Mouse (Mus musculus) forebrain, embryonic 14.5 days (tissue): ENCODE results near the gene Kif1b. TPM values are rescaled to one million over a fixed set of nuclear protein-coding genes. Genes with fewer than 3 reads are reported as not detected.

Experiments
- ATAC-seq: fragments of 200-750 bp; cut with Nextera tagmentation; 2 replicates; pipeline ENCODE4 v1.8.0; 2017; ENCODE audit warnings: mild to moderate bottlenecking, moderate library complexity
- DNase-seq: peaks from one replicate; pipeline ENCODE4 v3.0.0-alpha.2; 2015; ENCODE audit warnings: low spot score
- H3K27ac ChIP-seq: fragments of 300-500 bp; sonication (generic); 2 replicates; pipeline ENCODE4 v1.5.1; 2014; ENCODE audit warnings: low read depth, mild to moderate bottlenecking, control low read depth, low read length, moderate library complexity
- H3K27me3 ChIP-seq: fragments of 300-500 bp; sonication (generic); replicated peaks from 2 replicates; pipeline ENCODE4 v1.6.1; 2014; ENCODE audit warnings: low read length, control low read depth, mixed read lengths; ENCODE audit not compliant: control insufficient read depth, insufficient read depth
- H3K36me3 ChIP-seq: fragments of 300-500 bp; sonication (generic); 2 replicates; pipeline ENCODE4 v1.6.1; 2014; ENCODE audit warnings: low read length, control low read depth; ENCODE audit not compliant: control insufficient read depth, insufficient read depth
- H3K4me1 ChIP-seq: fragments of 300-500 bp; sonication (generic); 2 replicates; pipeline ENCODE4 v1.6.1; 2014; ENCODE audit warnings: antibody characterized with exemption, low read length, control low read depth; ENCODE audit not compliant: control insufficient read depth, insufficient read depth
- H3K4me2 ChIP-seq: fragments of 300-500 bp; sonication (generic); 2 replicates; pipeline ENCODE4 v1.6.1; 2014; ENCODE audit warnings: mild to moderate bottlenecking, control low read depth, low read length
- H3K4me3 ChIP-seq: fragments of 300-500 bp; sonication (generic); 2 replicates; pipeline ENCODE4 v1.5.1; 2014; ENCODE audit warnings: low read depth, low read length, control low read depth
- H3K9ac ChIP-seq: fragments of 300-500 bp; sonication (generic); 2 replicates; pipeline ENCODE4 v1.6.1; 2014; ENCODE audit warnings: mild to moderate bottlenecking, low read length, control low read depth, moderate library complexity
- H3K9me3 ChIP-seq: fragments of 300-500 bp; sonication (generic); replicated peaks from 2 replicates; pipeline ENCODE4 v1.6.1; 2016; ENCODE audit warnings: low read length, control low read depth, mixed read lengths; ENCODE audit not compliant: control insufficient read depth
- WGBS: fragments of 180-500 bp; shearing (Covaris S2); extraction: QIAGEN DNeasy Blood & Tissue Kit; methylation state at CpG from one replicate; pipeline ENCODE4 v1.1.7; 2014; 5-methylcytosine and 5-hydroxymethylcytosine counted together
- polyA plus RNA-seq: library from polyadenylated mRNA; unstranded; fragments of >200 nt; fragmentation: Nextera tagmentation; extraction: Ambion mirVana; gene quantifications from 2 replicates; pipeline ENCODE4 v1.2.1, GENCODE M21; 2014

Kif1b gene
- polyA plus RNA-seq: 101 and 132 TPM in 2 replicates

DNA sequence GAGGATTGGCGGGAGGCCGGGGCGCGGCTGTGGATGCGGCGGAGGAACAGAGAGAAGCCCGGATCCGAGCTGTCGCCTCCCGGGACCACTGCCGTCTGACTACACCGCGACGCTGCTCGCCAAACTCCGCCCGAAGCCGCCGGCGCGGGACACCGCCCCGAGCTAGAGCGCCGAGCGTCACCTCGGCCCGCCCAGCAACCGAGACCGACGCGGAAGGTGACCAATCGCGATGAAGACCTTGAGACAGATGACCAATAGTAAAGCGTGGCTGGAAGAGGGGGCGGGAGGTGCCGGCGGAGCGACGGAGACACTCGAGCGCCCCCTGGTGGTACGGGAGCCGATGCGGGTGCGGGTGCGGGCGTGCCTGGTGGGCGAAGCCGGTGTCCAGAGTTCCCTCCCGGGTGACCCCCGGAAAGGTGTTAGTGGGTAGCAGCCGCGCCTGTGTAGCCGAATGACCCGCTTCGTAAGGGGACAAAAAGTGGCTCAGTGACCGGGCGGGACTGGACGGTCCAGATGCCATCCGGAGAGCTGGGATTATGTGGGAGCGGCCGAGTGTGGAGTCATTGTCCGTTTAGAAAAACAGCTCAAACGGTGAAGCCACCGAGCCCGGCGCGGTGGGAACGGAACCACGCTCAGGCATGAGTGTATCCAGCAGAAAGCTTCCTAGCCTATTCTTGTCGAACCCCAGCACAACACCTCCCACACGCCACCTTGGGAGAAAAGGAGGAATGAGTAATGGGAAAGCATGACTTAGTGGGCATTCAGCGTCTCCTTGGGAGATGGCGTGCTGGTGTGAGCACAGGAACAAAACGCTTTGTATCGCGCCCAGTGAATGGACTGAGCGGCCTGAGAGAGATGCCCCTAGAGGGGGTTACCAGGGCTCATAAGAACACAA lies at the start of gene Kif1b:
Kif1b (minus strand) TSS at position 98 of the 895 bp plus-strand sequence.
- peak within 1 kb of the TSS; percentile 99 for H3K9ac ChIP-seq
- under 1% methylated on average over 76 of the region's 79 CpGs for WGBS
- H3K4me1 ChIP-seq: peaks cover 26% of the 10 kb centered on the region
- H3K27me3 ChIP-seq: no peaks in the 10 kb centered on the region
- no peaks in the 10 kb centered on the region for H3K36me3 ChIP-seq
- H3K27ac ChIP-seq: peak within 1 kb of the TSS; percentile 97
- peak within 1 kb of the TSS; percentile 86 for H3K4me2 ChIP-seq
- DNase-seq (peak; percentile 98), ATAC-seq (peak; percentile 96)
- H3K4me3 ChIP-seq: peak within 1 kb of the TSS; percentile 100
- no peaks in the 10 kb centered on the region for H3K9me3 ChIP-seq

DNA sequence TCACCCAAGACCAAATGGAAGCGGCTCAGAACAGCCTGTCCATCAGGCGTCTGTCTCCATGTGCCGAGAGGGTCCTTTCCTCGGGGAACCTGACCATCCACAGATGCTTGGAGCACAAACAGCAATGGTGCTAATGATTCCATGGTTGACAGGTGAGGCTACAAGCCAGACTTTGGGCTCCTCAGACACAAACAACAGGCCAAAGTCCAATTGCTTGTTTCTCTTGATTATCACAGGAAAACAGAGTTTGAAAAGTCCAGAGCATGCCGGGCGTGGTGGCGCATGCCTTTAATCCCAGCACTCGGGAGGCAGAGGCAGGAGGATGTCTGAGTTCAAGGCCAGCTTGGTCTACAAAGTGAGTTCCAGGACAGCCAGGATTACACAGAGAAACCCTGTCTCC lies 47.2 kb upstream of the Kif1b start:
- no peak overlapping the region for H3K9ac ChIP-seq
- H3K27ac ChIP-seq: no peak overlapping the region
- ATAC-seq (no peak), DNase-seq (no peak)
- H3K9me3 ChIP-seq: no peaks in the 10 kb centered on the region
- no peaks in the 10 kb centered on the region for H3K27me3 ChIP-seq
- H3K36me3 ChIP-seq: peaks cover 92% of the 10 kb centered on the region
- H3K4me1 ChIP-seq: no peaks in the 10 kb centered on the region
- 96% methylated on average over 8 of the region's 8 CpGs for WGBS
- no peak overlapping the region for H3K4me3 ChIP-seq
- H3K4me2 ChIP-seq: no peak overlapping the region

DNA sequence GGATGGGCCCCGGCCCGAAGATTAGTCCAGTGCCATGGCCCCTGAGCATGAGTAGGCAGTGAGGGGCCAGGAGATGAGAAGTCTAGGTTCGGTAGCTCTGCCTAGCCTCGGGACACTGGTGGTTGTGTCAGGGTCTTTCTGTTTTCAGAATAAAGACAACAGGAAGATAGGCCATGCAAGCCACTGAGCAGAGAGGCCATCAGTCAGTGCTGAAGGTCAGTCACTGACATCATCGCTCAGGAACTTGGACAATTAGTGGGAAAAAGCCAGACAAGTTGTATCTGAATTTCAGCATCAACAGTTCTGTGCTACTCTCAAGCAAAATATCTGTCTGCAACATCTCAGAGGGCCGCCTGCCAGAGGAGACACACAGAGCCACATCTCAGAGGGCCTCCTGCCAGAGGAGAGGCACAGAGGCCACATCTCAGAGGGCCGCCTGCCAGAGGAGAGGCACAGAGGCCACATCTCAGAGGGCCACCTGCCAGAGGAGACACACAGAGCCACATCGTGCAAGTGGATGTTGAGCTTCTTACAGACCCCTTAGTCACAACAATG lies 44.2 kb upstream of the Kif1b start:
- H3K9me3 ChIP-seq: no peaks in the 10 kb centered on the region
- H3K4me2 ChIP-seq: no peak overlapping the region
- DNase-seq: no peak
- no peak for ATAC-seq
- no peaks in the 10 kb centered on the region for H3K4me1 ChIP-seq
- H3K9ac ChIP-seq: no peak overlapping the region
- H3K4me3 ChIP-seq: no peak overlapping the region
- peaks cover 90% of the 10 kb centered on the region for H3K36me3 ChIP-seq
- no peak overlapping the region for H3K27ac ChIP-seq
- no peaks in the 10 kb centered on the region for H3K27me3 ChIP-seq
- 93% methylated on average over 8 of the region's 8 CpGs for WGBS

DNA sequence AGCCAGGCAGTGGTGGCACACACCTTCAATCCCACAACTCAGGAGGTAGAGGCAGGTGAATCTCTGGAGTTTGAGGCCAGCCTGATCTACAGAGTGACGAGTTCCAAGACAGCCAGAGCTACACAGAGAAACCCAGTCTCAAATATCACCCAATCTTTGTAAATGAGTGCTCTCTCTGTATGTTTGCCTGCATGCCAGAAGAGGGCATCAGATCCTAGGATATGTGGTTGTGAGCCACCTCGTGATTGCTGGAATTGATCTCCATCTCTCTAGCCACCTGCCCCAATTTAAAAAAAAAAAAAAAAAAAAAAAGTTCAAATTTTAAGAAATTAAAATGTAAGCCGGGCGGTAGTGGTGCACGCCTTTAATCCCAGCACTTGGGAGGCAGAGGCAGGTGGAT lies 41.5 kb upstream of the Kif1b start:
- H3K27me3 ChIP-seq: no peaks in the 10 kb centered on the region
- peaks cover 93% of the 10 kb centered on the region for H3K36me3 ChIP-seq
- WGBS: 83% methylated on average over 5 of the region's 5 CpGs
- no peaks in the 10 kb centered on the region for H3K4me1 ChIP-seq
- H3K27ac ChIP-seq: no peak overlapping the region
- no peak overlapping the region for H3K9ac ChIP-seq
- H3K4me2 ChIP-seq: no peak overlapping the region
- H3K4me3 ChIP-seq: no peak overlapping the region
- no peaks in the 10 kb centered on the region for H3K9me3 ChIP-seq
- ATAC-seq (no peak), DNase-seq (peak; percentile 39)

DNA sequence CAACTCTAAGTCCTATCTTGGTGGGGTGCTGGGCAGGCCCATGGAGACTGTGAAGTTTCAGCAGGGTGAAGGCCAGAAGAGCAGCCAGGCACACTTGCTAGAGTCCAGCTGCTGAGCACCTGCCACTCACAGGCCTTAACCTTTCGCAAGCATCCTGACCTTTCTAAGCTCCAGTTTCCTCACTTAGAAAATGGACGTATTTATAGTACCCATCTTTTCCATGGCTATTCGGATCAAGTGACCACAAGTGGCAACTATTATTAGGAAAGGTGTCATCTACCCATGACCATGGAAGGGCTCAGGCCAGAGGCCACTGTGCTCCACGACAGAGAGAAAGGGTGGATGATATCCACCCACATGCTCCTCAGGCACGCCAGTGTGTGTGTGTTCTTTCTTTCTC lies 38.4 kb upstream of the Kif1b start:
- Histone ChIP-seq H3K36me3 (peaks cover 95% of the 10 kb centered on the region), H3K4me2 (no peak overlapping the region), H3K27ac (no peak overlapping the region), H3K9me3 (no peaks in the 10 kb centered on the region), H3K4me1 (no peaks in the 10 kb centered on the region), H3K27me3 (no peaks in the 10 kb centered on the region), H3K9ac (no peak overlapping the region), H3K4me3 (no peak overlapping the region)
- ATAC-seq (no peak), DNase-seq (no peak)
- 90% methylated on average over 5 of the region's 5 CpGs for WGBS

DNA sequence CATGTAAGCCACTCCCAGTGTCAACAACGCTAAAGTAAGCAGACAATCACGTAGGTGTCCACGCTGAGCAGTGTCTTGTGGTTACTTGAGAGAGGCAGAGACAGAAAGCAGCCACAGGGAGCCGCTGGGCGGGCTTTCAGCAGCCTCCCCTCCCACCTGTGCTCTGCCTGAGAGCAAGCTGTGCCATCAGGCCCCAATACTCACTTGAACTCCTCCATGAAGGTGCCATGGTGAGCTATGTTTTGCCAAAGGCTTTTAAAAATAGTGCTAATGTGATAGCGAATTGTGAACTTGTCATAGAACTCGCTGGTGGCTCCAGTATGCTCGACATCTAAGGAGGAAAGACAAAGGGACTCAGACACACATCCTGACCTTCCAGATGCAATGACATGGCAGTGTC lies 36.8 kb upstream of the Kif1b start:
- H3K36me3 ChIP-seq: peaks cover 88% of the 10 kb centered on the region
- H3K4me2 ChIP-seq: no peak overlapping the region
- H3K4me1 ChIP-seq: no peaks in the 10 kb centered on the region
- H3K27me3 ChIP-seq: no peaks in the 10 kb centered on the region
- H3K9me3 ChIP-seq: no peaks in the 10 kb centered on the region
- no peak overlapping the region for H3K9ac ChIP-seq
- 80% methylated on average over 8 of the region's 8 CpGs for WGBS
- H3K27ac ChIP-seq: no peak overlapping the region
- no peak overlapping the region for H3K4me3 ChIP-seq
- ATAC-seq (no peak), DNase-seq (no peak)

DNA sequence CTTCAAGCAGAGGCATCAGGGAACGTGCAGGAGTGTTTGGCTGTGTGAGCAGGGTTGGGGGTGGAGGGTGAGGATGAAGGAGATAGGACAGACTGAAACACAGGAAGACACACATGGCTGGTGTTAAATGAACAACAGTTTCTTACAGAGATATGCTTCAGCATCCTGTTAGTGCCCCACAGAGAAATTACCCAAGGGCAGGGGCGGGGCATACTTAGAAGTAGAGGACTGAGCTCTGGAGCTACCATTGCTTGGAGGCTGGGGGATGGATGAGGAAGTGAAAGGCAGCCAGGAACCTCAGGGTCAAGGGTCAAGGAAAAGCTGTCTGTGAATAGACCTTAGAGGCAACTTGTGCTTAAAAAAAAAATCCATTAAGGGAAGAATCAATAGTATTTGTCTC lies 33.2 kb upstream of the Kif1b start:
- 80% methylated on average over 2 of the region's 2 CpGs for WGBS
- Histone ChIP-seq H3K27ac (no peak overlapping the region), H3K9ac (no peak overlapping the region), H3K27me3 (no peaks in the 10 kb centered on the region), H3K4me2 (no peak overlapping the region), H3K4me3 (no peak overlapping the region), H3K9me3 (no peaks in the 10 kb centered on the region), H3K36me3 (peaks cover 88% of the 10 kb centered on the region), H3K4me1 (no peaks in the 10 kb centered on the region)
- ATAC-seq: no peak
- no peak for DNase-seq

DNA sequence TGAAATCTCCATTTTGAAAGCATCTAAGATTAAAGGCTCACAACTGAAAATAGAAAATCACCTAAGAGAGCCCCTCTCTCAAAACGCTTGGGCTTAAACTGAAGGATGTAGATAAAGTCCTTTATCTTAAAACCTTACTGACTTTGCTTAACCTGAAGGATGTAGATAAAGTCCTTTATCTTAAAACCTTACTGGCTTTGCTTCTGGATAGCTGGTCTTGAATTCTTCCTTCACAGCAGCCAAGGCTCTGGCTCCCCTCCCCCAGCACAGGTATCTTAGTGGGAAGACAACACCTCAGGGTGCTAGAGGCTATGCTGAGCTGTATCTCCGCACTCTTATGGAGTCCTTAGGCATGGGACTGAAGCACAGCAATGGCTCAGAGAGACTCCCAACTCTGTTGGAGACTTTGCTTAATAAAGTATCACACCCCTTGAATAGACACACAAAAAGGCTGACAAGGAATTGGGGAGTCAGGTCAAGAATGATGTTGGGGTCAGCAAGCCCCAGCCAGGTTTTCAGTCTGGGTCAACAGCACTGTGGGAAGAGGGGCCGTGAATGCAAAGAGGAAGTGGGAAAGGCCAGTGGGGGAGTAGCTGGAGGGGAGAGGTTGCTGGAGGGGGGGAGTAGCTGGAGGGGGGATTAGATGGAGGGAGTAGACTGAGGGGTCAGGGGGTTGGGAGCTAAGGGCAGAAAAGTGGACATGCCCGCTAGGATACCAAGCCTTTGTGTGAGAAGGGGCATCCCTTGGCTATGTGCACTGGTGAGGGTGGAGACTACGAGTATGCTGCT lies 32.1 kb upstream of the Kif1b start:
- DNase-seq (no peak), ATAC-seq (no peak)
- H3K4me3 ChIP-seq: no peak overlapping the region
- 78% methylated on average over 5 of the region's 5 CpGs for WGBS
- H3K9ac ChIP-seq: no peak overlapping the region
- H3K27ac ChIP-seq: no peak overlapping the region
- H3K4me2 ChIP-seq: no peak overlapping the region
- H3K4me1 ChIP-seq: no peaks in the 10 kb centered on the region
- H3K9me3 ChIP-seq: no peaks in the 10 kb centered on the region
- H3K36me3 ChIP-seq: peaks cover 88% of the 10 kb centered on the region
- H3K27me3 ChIP-seq: no peaks in the 10 kb centered on the region
